Mouse (Mus musculus): Measurements from ENCODE around the gene Arhgap32. TPM values are rescaled to one million over a fixed set of nuclear protein-coding genes. Genes with fewer than 3 reads are reported as not detected.

Arhgap32 gene
- polyA plus RNA-seq, 2 experiments: 0.21 to 0.34 TPM

DNA sequence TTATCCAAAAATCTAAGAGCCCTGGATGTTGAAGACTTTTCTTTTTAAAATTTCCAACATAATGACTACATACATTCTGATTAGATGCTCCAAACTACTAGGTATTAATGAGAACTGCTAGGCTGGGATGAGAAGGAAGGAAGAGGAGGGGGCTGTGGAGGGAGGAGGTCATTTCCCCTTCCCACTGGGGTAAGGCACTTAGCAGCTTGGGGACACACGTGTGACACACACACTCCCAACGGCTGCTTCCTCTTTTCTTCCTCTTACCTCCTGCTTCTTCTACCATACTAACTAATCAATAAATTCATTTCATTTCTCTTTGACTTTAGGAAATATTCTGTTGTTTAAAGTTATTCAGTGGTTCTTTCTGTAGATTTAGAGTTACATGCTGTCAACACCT is 65.2 kb downstream of the Arhgap32 start:
- no peak for ATAC-seq (ENCODE audit: insufficient read depth)
- Histone ChIP-seq H3K36me3 (replicated peaks; ENCODE audit: control insufficient read depth, insufficient read depth, low read depth) (no peaks in the 10 kb centered on the region), H3K27ac (no peak overlapping the region), H3K27me3 (ENCODE audit: control insufficient read depth, insufficient read depth, low read length) (no peaks in the 10 kb centered on the region), H3K4me1 (replicated peaks; ENCODE audit: control insufficient read depth in 2 of 2, insufficient read depth in 2 of 2, low read length in 1 of 2) (no peaks in the 10 kb centered on the region), H3K9me3 (ENCODE audit: control insufficient read depth, low read length) (no peaks in the 10 kb centered on the region), H3K9ac (replicated peaks) (no peak overlapping the region), H3K4me2 (ENCODE audit: low read depth) (no peak overlapping the region), H3K4me3 (ENCODE audit: insufficient read depth in 1 of 2, low read depth in 2 of 2, low read length in 2 of 2) (no peak overlapping the region)
- TF ChIP-seq EP300 (IDR thresholded peaks at IDR 0.05; ENCODE audit: low read depth) (no peak), CTCF (IDR thresholded peaks at IDR 0.05; ENCODE audit: low read depth) (no peak)
- no peak for DNase-seq (ENCODE audit: low read depth in 3 of 3, low spot score in 3 of 3)
- WGBS (ENCODE audit: insufficient replicate concordance): 5% methylated on average over 2 of the region's 2 CpGs

DNA sequence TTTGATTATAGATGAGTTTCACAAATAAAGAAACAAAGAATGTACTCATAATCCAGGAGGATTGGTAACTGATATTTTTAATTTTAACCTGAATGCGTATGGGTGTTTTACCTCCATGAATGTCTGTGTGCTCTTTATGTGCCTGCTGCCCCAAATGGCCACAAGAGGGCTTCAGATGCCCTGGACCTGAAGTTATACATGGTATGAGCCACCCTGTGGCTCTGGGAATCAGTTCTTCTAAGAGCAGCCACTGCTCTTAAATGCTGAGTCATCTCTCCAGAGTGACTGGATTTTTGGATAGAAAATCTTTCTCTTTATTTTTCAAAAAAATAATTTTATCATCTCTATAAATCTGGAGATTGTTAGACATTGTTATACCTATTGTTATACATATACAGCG is 70.6 kb downstream of the Arhgap32 start:
- WGBS (ENCODE audit: insufficient replicate concordance): 72% methylated on average over 2 of the region's 2 CpGs
- no peak for DNase-seq (ENCODE audit: low read depth in 3 of 3, low spot score in 3 of 3)

DNA sequence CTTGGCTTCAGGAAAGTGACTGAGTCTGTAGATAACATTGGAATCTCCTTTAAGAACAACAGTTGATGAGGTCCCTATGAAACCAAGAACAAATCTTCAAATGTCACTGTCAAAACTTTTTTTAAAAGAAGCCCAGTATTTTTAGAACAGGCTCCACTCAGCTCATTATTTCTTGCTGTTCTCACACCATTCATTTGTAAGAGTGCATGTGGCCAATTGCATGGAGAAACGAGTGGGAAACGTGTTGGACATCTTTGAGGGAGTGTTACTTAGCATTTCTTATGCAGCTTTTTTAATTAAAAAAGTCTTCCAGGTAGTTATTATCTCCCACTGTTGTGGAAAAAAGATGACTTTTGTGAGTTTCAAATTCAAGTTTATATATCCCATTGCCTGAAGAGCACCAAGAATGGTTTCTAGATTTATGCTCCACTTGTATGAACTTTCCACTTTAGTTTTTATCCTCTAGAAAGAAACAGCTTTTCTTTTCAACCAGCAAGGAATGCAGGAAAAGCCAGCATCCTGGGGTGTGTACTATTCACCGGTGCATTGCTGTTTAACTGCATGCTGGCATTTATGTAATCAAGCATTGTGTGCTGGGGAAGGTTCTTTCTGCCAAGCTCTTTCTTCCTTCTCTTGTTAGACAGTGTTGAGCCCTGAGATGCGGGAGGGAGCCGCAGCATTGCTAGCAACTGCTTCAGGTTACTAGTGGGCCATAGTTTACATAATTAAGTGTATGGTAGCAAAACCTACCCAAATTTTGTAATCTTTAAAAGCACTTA is 76.5 kb downstream of the Arhgap32 start:
- ATAC-seq (ENCODE audit: insufficient read depth): no peak
- Histone ChIP-seq H3K4me2 (ENCODE audit: low read depth) (no peak overlapping the region), H3K27ac (no peak overlapping the region), H3K9ac (replicated peaks) (no peak overlapping the region), H3K27me3 (ENCODE audit: control insufficient read depth, insufficient read depth, low read length) (no peaks in the 10 kb centered on the region), H3K9me3 (ENCODE audit: control insufficient read depth, low read length) (no peaks in the 10 kb centered on the region), H3K36me3 (replicated peaks; ENCODE audit: control insufficient read depth, insufficient read depth, low read depth) (no peaks in the 10 kb centered on the region), H3K4me3 (ENCODE audit: insufficient read depth in 1 of 2, low read depth in 2 of 2, low read length in 2 of 2) (no peak overlapping the region), H3K4me1 (replicated peaks; ENCODE audit: control insufficient read depth in 2 of 2, insufficient read depth in 2 of 2, low read length in 1 of 2) (no peaks in the 10 kb centered on the region)
- TF ChIP-seq EP300 (IDR thresholded peaks at IDR 0.05; ENCODE audit: low read depth): no peak
- no peak for TF ChIP-seq CTCF (IDR thresholded peaks at IDR 0.05; ENCODE audit: low read depth)
- no peak for DNase-seq (ENCODE audit: low read depth in 3 of 3, low spot score in 3 of 3)
- WGBS (ENCODE audit: insufficient replicate concordance): 54% methylated on average over 5 of the region's 5 CpGs

More for the DNA sequence above, 70.6 kb downstream of the Arhgap32 start:
- H3K9ac ChIP-seq (replicated peaks): no peak overlapping the region
- TF ChIP-seq EP300 (IDR thresholded peaks at IDR 0.05; ENCODE audit: low read depth) (no peak), CTCF (IDR thresholded peaks at IDR 0.05; ENCODE audit: low read depth) (peak; percentile 51)
- H3K27me3 ChIP-seq (ENCODE audit: control insufficient read depth, insufficient read depth, low read length): no peaks in the 10 kb centered on the region
- no peaks in the 10 kb centered on the region for H3K36me3 ChIP-seq (replicated peaks; ENCODE audit: control insufficient read depth, insufficient read depth, low read depth)
- H3K4me2 ChIP-seq (ENCODE audit: low read depth): no peak overlapping the region
- H3K27ac ChIP-seq: no peak overlapping the region
- no peaks in the 10 kb centered on the region for H3K9me3 ChIP-seq (ENCODE audit: control insufficient read depth, low read length)
- ATAC-seq (ENCODE audit: insufficient read depth): no peak
- no peak overlapping the region for H3K4me3 ChIP-seq (ENCODE audit: insufficient read depth in 1 of 2, low read depth in 2 of 2, low read length in 2 of 2)
- no peaks in the 10 kb centered on the region for H3K4me1 ChIP-seq (replicated peaks; ENCODE audit: control insufficient read depth in 2 of 2, insufficient read depth in 2 of 2, low read length in 1 of 2)

DNA sequence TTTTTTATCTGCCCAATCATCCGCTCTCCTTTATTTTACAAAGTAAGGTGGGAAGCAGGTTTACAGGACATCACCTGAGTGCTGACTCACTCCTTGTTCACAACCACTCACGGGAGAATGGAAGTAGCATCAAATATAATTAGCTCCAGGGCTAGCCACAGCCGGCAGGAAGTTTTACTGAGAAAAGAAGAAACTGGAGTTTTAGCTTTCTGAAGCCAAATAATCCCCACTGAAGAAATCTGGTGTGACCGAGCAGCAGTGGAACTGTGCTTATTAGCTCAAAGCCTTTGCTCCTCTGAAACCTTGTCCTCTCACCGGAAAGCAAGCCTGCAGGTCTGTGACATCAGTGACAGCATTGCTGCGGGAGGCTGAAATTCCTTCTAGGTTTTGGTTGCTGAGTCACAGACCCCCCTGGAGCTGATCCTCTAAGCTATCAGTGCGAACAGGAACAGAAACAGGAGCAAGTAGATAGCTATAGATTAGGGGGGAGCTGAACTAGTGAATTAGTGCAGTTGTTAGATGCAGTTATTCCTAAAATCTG is 88.6 kb downstream of the Arhgap32 start:
- TF ChIP-seq CTCF (IDR thresholded peaks at IDR 0.05; ENCODE audit: low read depth) (no peak), EP300 (IDR thresholded peaks at IDR 0.05; ENCODE audit: low read depth) (no peak)
- no peak for DNase-seq (ENCODE audit: low read depth in 3 of 3, low spot score in 3 of 3)
- Histone ChIP-seq H3K4me3 (ENCODE audit: insufficient read depth in 1 of 2, low read depth in 2 of 2, low read length in 2 of 2) (no peak overlapping the region), H3K27ac (no peak overlapping the region), H3K9ac (replicated peaks) (no peak overlapping the region), H3K4me2 (ENCODE audit: low read depth) (no peak overlapping the region), H3K27me3 (ENCODE audit: control insufficient read depth, insufficient read depth, low read length) (no peaks in the 10 kb centered on the region), H3K9me3 (ENCODE audit: control insufficient read depth, low read length) (no peaks in the 10 kb centered on the region), H3K36me3 (replicated peaks; ENCODE audit: control insufficient read depth, insufficient read depth, low read depth) (no peaks in the 10 kb centered on the region), H3K4me1 (replicated peaks; ENCODE audit: control insufficient read depth in 2 of 2, insufficient read depth in 2 of 2, low read length in 1 of 2) (no peaks in the 10 kb centered on the region)
- 35% methylated on average over 7 of the region's 7 CpGs for WGBS (ENCODE audit: insufficient replicate concordance)
- no peak for ATAC-seq (ENCODE audit: insufficient read depth)

DNA sequence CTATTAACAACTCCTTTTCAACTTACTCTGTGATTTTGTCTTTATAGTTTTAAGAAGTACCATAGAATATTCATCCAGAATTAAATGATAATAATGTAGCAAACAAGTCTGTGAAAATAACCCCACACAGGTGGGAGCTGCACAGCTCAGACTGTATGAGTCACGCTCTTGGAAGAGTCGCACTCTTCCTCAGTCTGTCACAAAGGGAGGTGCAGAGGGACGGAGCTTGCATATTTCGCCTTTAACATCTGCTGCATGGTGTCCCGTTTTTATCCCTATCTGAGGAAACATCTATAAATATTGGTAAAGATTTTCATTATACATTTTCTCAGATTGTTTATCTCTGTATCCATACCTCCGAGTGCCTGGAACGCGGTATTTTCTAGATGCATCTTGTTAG is 91.2 kb downstream of the Arhgap32 start:
- no peak overlapping the region for H3K4me3 ChIP-seq (ENCODE audit: insufficient read depth in 1 of 2, low read depth in 2 of 2, low read length in 2 of 2)
- 74% methylated on average over 8 of the region's 8 CpGs for WGBS (ENCODE audit: insufficient replicate concordance)
- DNase-seq (ENCODE audit: low read depth in 3 of 3, low spot score in 3 of 3) (no peak), ATAC-seq (ENCODE audit: insufficient read depth) (no peak)
- no peak overlapping the region for H3K4me2 ChIP-seq (ENCODE audit: low read depth)
- H3K9ac ChIP-seq (replicated peaks): no peak overlapping the region
- H3K27me3 ChIP-seq (ENCODE audit: control insufficient read depth, insufficient read depth, low read length): no peaks in the 10 kb centered on the region
- no peak overlapping the region for H3K27ac ChIP-seq
- no peaks in the 10 kb centered on the region for H3K36me3 ChIP-seq (replicated peaks; ENCODE audit: control insufficient read depth, insufficient read depth, low read depth)
- H3K4me1 ChIP-seq (replicated peaks; ENCODE audit: control insufficient read depth in 2 of 2, insufficient read depth in 2 of 2, low read length in 1 of 2): no peaks in the 10 kb centered on the region
- no peaks in the 10 kb centered on the region for H3K9me3 ChIP-seq (ENCODE audit: control insufficient read depth, low read length)
- TF ChIP-seq EP300 (IDR thresholded peaks at IDR 0.05; ENCODE audit: low read depth) (no peak), CTCF (IDR thresholded peaks at IDR 0.05; ENCODE audit: low read depth) (no peak)

All from liver, embryonic 14.5 days (tissue).